Mouse (Mus musculus) heart, adult 2 months (tissue): ENCODE measurements around the gene Ell3. TPM values are rescaled to one million over a fixed set of nuclear protein-coding genes. Genes with fewer than 3 reads are reported as not detected.
A peak's percentile ranks its signal among the peaks of the same experiment; 100 is the strongest.
"Not testable (repeated sequence)": the region's sequence is repeated elsewhere in the genome, so short reads cannot be mapped to it uniquely, and the experiment has no call there.

Source experiments
- DNase-seq, 2 experiments: peaks; one replicate each; pipeline ENCODE4 v3.0.0; 2021
- H3K27ac ChIP-seq: fragments of 200-600 bp; 2 replicates; pipeline ENCODE4 v1.8.1; 2022
- H3K27me3 ChIP-seq: fragments of 200-500 bp; 2 replicates; pipeline ENCODE4 v1.6.1; 2012; ENCODE audit warnings: mild to moderate bottlenecking, low read length, inconsistent platforms, mixed read lengths; ENCODE audit not compliant: control insufficient read depth, insufficient read depth
- H3K36me3 ChIP-seq: fragments of 200-500 bp; 2 replicates; pipeline ENCODE4 v1.6.1; 2012; ENCODE audit warnings: low read length, inconsistent platforms; ENCODE audit not compliant: control insufficient read depth, insufficient read depth
- H3K4me1 ChIP-seq: fragments of 200-500 bp; 2 replicates; pipeline ENCODE4 v1.6.1; 2011; ENCODE audit warnings: low read length; ENCODE audit not compliant: control insufficient read depth, insufficient read depth
- H3K4me3 ChIP-seq: fragments of 200-600 bp; 2 replicates; pipeline ENCODE4 v1.8.1; 2022
- H3K79me2 ChIP-seq: fragments of 200-500 bp; replicated peaks from 2 replicates; pipeline ENCODE4 v1.6.1; 2012; ENCODE audit warnings: mild to moderate bottlenecking, inconsistent platforms, low read length, moderate library complexity, mixed read lengths; ENCODE audit not compliant: control insufficient read depth, insufficient read depth
- H3K9ac ChIP-seq: fragments of 200-500 bp; 2 replicates; pipeline ENCODE4 v1.6.1; 2012; ENCODE audit warnings: low read depth, mild to moderate bottlenecking, control low read depth, inconsistent platforms, low read length, mixed read lengths
- CTCF ChIP-seq: fragments of 200-600 bp; IDR thresholded peaks from 2 replicates; pipeline ENCODE4 v1.8.1; 2022; ENCODE audit warnings: antibody characterized with exemption, mild to moderate bottlenecking, moderate library complexity
- EP300 ChIP-seq: fragments of 200-500 bp; IDR thresholded peaks from 2 replicates; pipeline ENCODE4 v1.6.1; 2011; ENCODE audit warnings: low read depth, low read length, control low read depth; ENCODE audit not compliant: insufficient read depth
- POLR2A ChIP-seq: fragments of 200-500 bp; IDR thresholded peaks from 2 replicates; pipeline ENCODE4 v1.6.1; 2011; ENCODE audit warnings: mild to moderate bottlenecking, low read depth, low read length, control low read depth; ENCODE audit not compliant: insufficient read depth
- WGBS: fragments of 180-500 bp; shearing (Covaris S2); methylation state at CpG from one replicate; pipeline ENCODE4 v1.1.7; 2018; 5-methylcytosine and 5-hydroxymethylcytosine counted together
- intact Hi-C: fragments of 180-260 bp; cut with DNase I; formaldehyde crosslinking; loops from one replicate; pipeline ENCODE4 v1.15.1; 2025
- long read RNA-seq: library from polyadenylated mRNA; stranded (forward); transcript quantifications from one replicate; pipeline ENCODE4 v2.0.0, GENCODE M21; 2021
- polyA plus RNA-seq: library from polyadenylated mRNA; depleted of rRNA; stranded (reverse); fragments of >200 nt; gene quantifications from 2 replicates; pipeline ENCODE4 v1.2.3, GENCODE M21; 2012; rRNA removed
- total RNA-seq, 2 experiments: library from RNA; stranded (reverse); gene quantifications; 2 replicates each; pipeline ENCODE4 v1.2.3; 2021

The Ell3 gene
- total RNA-seq (under 1 TPM in 1 of 2 experiments, not detected in 1; 0.13 TPM), polyA plus RNA-seq (0.15 and 0.47 TPM in 2 replicates)
- long read RNA-seq: 0 reads

GRCm38 (mm10) chr2:121444178-121444577, at the start of gene Ell3:
Gene Ell3 (minus strand): TSS chr2:121444278.
- H3K79me2 ChIP-seq: no peaks in the 10 kb centered on the region
- no peak for DNase-seq
- H3K27ac ChIP-seq: no peak within 1 kb of the TSS
- 98% methylated on average over 1 of the region's 1 CpGs for WGBS
- H3K36me3 ChIP-seq: no peaks in the 10 kb centered on the region
- no peak within 1 kb of the TSS; the same call in 1 of the 2 replicates for H3K4me3 ChIP-seq
- TF ChIP-seq POLR2A (no peak), CTCF (no peak), EP300 (no peak)
- no peak within 1 kb of the TSS for H3K9ac ChIP-seq
- H3K27me3 ChIP-seq: no peaks in the 10 kb centered on the region
- peaks cover 2% of the 10 kb centered on the region; the same call in 1 of the 2 replicates for H3K4me1 ChIP-seq
- intact Hi-C loops: no loop called here

DNA sequence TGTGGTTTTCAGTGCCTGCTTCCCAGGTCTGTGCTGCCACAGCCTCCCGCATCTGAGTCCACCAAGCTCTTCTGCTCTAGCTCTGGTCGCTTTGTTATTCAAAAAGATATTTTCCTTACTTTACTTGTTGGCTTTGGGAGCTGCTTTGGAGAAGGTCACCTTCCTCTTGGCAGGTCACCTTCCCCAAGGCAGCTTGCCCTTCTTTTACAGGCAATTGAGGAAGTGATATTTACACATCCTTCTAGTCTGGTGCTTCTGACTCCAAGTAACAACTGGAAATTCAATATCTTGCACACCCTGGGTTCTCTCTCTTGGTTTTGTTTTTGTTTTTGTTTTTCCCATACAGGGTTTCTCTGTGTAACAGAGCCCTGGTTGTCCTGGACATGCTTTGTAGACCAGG, 40.3 kb upstream of the Ell3 start:
- H3K27me3 ChIP-seq, H3K27ac ChIP-seq, H3K9ac ChIP-seq, intact Hi-C loops, H3K79me2 ChIP-seq, DNase-seq, H3K4me1 ChIP-seq, H3K36me3 ChIP-seq, H3K4me3 ChIP-seq: not testable (repeated sequence)
- 73% methylated on average over 2 of the region's 2 CpGs for WGBS

DNA sequence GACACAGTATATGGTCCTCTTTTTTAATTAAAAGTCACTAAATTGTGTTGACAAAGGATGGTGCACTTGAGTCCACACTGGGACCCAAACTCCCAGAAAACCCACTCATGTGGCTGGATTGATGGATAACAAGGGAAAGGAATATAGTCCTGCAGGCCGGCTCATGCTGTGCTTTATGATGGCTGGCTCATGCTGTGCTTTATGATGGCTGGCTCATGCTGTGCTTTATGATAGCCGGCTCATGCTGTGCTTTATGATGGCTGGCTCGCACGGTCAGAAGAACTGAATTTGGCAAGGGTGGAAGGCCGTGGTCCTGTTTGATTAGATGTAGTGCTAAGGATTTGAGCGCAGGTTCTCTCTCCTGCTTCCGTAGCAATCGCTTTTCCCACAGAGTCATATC, 39.5 kb upstream of the Ell3 start:
- Histone ChIP-seq H3K27me3 (no peaks in the 10 kb centered on the region), H3K9ac (no peak overlapping the region), H3K27ac (no peak overlapping the region), H3K36me3 (no peaks in the 10 kb centered on the region), H3K4me3 (no peak overlapping the region), H3K79me2 (no peaks in the 10 kb centered on the region), H3K4me1 (no peaks in the 10 kb centered on the region)
- DNase-seq: no peak
- 84% methylated on average over 8 of the region's 8 CpGs for WGBS
- intact Hi-C loops: no loop called here
- TF ChIP-seq EP300: no peak
- no peak for TF ChIP-seq POLR2A
- TF ChIP-seq CTCF: no peak

DNA sequence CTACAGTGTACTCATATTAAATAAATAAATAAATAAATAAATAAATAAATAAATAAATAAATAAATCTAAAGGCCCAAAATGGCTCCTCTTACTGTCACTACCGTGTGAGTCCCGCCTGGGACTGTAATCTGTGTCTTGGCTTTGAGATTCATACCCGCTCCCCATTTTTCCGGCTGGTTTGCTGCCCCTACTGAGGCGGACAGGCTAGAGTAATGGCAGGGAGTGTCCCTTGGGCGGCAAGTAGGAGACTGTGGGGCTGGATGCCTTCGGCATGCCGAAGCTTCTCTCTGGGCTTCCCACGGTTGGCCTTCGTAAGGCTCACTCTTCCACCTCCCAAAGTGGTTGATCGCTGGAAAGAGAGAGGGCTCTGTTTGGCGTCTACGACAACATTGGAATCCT, 36.8 kb upstream of the Ell3 start:
- H3K4me1 ChIP-seq, H3K27ac ChIP-seq, H3K4me3 ChIP-seq, DNase-seq, intact Hi-C loops, H3K9ac ChIP-seq, H3K27me3 ChIP-seq, H3K36me3 ChIP-seq, H3K79me2 ChIP-seq: not testable (repeated sequence)
- 78% methylated on average over 13 of the region's 13 CpGs for WGBS

DNA sequence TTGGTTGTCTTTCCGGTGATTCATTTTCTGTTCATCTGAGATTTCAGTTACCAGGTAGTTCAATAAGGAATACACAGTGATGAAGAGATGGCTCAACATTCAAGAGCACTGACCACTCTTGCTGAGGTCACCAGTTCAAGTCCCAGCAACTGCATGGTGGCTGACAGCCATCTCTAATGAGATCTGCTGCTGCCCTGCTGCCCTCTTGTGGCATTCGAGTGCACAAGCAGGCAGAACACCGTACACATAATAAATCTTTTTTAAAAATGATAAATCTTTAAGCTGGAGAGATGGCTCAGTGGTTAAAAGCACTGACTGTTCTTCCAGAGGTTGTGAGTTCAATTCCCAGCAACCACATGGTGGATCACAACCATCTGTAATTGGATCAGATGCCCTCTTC, 36.4 kb upstream of the Ell3 start:
- H3K4me1 ChIP-seq: no peaks in the 10 kb centered on the region
- H3K36me3 ChIP-seq: no peaks in the 10 kb centered on the region
- WGBS: 63% methylated on average over 3 of the region's 3 CpGs
- no peaks in the 10 kb centered on the region for H3K79me2 ChIP-seq
- no peak overlapping the region for H3K9ac ChIP-seq
- intact Hi-C loops: no loop called here
- TF ChIP-seq EP300 (no peak), CTCF (peak; percentile 77), POLR2A (no peak)
- H3K27me3 ChIP-seq: no peaks in the 10 kb centered on the region
- H3K4me3 ChIP-seq: no peak overlapping the region
- DNase-seq: peak in 1 of 2 experiments; percentile 23
- no peak overlapping the region for H3K27ac ChIP-seq

DNA sequence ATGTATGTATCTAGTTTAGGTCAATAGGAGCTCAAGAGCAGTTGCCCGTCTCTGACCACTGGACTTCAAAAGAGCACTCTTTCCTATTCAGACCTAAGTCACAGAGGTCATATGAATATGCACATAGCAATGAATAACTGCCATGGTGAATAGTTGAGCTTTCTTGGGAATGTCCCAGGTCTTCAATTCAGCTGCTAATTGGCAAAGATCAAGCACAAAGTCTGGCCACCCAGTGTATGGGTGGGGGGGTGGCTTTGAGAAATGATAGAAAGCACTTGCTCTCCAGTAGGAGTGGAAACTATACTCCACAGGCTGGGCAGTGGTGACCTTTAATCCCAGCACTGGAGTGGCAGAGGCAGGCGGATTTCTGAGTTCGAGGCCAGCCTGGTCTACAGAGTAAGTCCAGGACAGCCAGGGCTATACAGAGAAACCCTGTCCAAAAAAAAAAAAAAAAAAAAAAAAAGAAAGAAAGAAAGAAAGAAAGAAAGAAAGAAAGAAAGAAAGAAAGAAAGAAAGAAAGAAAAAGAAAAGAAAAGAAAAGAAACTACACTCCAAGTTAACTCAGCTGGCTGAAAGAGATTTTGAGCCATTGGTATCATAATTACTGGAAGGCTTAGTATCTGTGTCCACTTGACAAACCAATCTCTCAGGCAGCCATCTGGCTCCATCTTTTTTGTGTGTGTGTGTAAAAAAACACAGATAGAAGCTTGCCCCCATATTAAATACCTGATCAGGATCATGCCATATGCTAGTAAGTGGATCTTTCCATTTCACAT, 33.6 kb upstream of the Ell3 start:
- Histone ChIP-seq H3K27me3 (no peaks in the 10 kb centered on the region), H3K9ac (no peak overlapping the region), H3K36me3 (no peaks in the 10 kb centered on the region), H3K4me1 (no peaks in the 10 kb centered on the region), H3K4me3 (no peak overlapping the region), H3K79me2 (no peaks in the 10 kb centered on the region), H3K27ac (no peak overlapping the region)
- WGBS: 89% methylated on average over 3 of the region's 3 CpGs
- no peak for TF ChIP-seq CTCF
- no peak for TF ChIP-seq POLR2A
- intact Hi-C loops: loop anchor here (2.0 kb wide), 1 partner anchor 31 kb away; no protein-coding TSS in a partner anchor
- no peak for DNase-seq

- H3K27ac ChIP-seq, H3K4me3 ChIP-seq, H3K4me1 ChIP-seq, H3K36me3 ChIP-seq, H3K79me2 ChIP-seq, DNase-seq, H3K27me3 ChIP-seq, intact Hi-C loops, H3K9ac ChIP-seq: not testable (repeated sequence)
- 93% methylated on average over 2 of the region's 2 CpGs for WGBS
Measured at GRCm38 (mm10) chr2:121475306-121475705, 31.2 kb upstream of the Ell3 start.
